Mouse (Mus musculus) heart, embryonic 15.5 days (tissue): ENCODE results near the gene Rpl39. TPM values are rescaled to one million over a fixed set of nuclear protein-coding genes. Genes with fewer than 3 reads are reported as not detected.

Experiments used
- ATAC-seq: fragments of 200-750 bp; cut with Nextera tagmentation; replicated peaks from 2 replicates; pipeline ENCODE4 v1.8.0; 2017; ENCODE audit warnings: low read depth, moderate TSS enrichment; ENCODE audit not compliant: insufficient number of reproducible peaks, insufficient read depth, low FRiP score
- H3K27ac ChIP-seq: fragments of 300-500 bp; sonication (generic); 2 replicates; pipeline ENCODE4 v1.5.1; 2015; ENCODE audit warnings: mild to moderate bottlenecking, inconsistent platforms
- H3K27me3 ChIP-seq: fragments of 300-500 bp; sonication (generic); 2 replicates; pipeline ENCODE4 v1.6.1; 2015; ENCODE audit warnings: inconsistent platforms
- H3K36me3 ChIP-seq: fragments of 300-500 bp; sonication (generic); 2 replicates; pipeline ENCODE4 v1.6.1; 2015; ENCODE audit warnings: mild to moderate bottlenecking, inconsistent platforms
- H3K4me1 ChIP-seq: fragments of 300-500 bp; sonication (generic); replicated peaks from 2 replicates; pipeline ENCODE4 v1.6.1; 2015; ENCODE audit warnings: inconsistent platforms
- H3K4me2 ChIP-seq: fragments of 300-500 bp; sonication (generic); 2 replicates; pipeline ENCODE4 v1.6.1; 2015; ENCODE audit warnings: inconsistent platforms, mild to moderate bottlenecking, moderate library complexity
- H3K4me3 ChIP-seq: fragments of 300-500 bp; sonication (generic); 2 replicates; pipeline ENCODE4 v1.5.1; 2015; ENCODE audit warnings: mild to moderate bottlenecking, inconsistent platforms
- H3K9ac ChIP-seq: fragments of 300-500 bp; sonication (generic); 2 replicates; pipeline ENCODE4 v1.6.1; 2015; ENCODE audit warnings: mild to moderate bottlenecking, inconsistent platforms
- H3K9me3 ChIP-seq: fragments of 300-500 bp; sonication (generic); replicated peaks from 2 replicates; pipeline ENCODE4 v1.6.1; 2016; ENCODE audit warnings: inconsistent platforms
- WGBS: fragments of 180-500 bp; shearing (Covaris S2); methylation state at CpG from one replicate; pipeline ENCODE4 v1.1.7; 2015; ENCODE audit warnings: mixed read lengths; 5-methylcytosine and 5-hydroxymethylcytosine counted together
- polyA plus RNA-seq: library from polyadenylated mRNA; unstranded; fragments of >200 nt; fragmentation: Nextera tagmentation; extraction: Ambion mirVana; gene quantifications from 2 replicates; pipeline ENCODE4 v1.2.1, GENCODE M21; 2015

Gene Rpl39
- 272 and 406 TPM in 2 replicates for polyA plus RNA-seq

DNA sequence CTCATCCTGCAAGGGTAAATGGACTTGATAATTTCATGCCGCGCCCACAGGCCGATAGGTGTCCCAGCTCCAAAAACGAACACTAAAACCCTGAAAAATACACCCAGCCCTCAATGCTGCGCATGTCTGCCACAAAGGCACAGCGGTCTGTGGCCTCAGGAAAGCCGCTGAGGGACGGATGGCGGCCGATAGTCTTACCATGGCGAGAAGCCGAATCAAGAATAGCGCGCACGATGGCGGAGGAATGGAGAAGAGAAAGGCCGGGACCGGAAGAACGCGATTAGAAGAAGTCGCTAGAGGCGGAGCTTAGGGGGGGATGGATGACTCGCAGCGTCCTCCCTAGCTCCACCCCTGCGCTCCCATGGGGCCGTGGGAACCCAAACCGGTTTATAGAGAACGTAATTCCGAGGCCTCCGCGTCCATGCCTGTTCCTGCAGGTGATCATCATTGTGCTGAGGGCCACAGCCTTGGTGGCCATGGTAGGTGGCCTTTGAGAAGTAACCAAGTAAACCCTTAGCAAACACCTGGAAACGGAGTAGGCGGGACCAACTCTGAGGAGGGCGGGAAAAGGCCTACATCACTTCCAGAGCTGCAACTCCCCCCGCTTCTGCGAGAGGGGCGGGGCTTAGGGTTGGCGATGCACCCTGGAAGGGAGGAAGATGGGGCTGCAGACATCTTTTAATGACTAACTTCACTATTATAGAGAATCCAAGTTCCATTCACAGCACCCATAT, at the start of gene Rpl39:
TSS of gene Rpl39 (minus strand) at position 476 of the 734 bp plus-strand sequence.
- peak; percentile 91 for ATAC-seq
- whole genome bisulfite sequencing: 12% methylated on average over 38 of the region's 38 CpGs

DNA sequence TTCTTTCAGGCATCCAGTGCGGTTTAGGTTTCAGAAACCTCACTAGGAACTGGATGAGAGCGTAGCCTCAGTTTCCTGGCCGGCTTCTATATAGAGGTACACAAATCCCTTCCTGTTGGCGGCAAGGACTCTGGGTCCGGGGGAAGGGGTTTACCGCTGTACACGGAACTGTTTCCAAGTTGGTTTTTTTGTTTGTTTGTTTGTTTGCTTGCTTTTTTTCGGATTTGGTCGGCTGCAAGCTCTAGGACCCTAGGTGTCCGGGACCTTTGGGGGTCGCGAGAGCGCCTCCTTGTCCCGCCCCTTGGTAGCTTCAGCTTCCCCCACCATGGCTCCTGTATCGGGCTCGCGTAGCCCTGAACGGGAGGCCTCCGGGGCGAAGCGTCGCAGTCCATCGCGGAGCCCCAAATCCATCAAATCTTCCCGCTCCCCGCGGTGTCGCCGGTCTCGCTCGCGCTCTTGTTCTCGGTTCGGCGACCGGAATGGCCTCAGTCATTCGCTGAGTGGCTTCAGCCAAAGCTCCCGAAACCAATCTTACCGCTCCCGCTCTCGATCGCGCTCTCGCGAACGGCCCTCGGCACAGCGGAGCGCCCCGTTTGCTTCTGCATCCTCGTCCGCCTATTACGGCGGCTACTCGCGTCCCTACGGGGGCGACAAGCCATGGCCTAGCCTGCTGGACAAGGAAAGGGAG, 41.6 kb upstream of the Rpl39 start, which contains the start of gene Nkap:
TSS of gene Nkap (plus strand) at position 125 of the 688 bp plus-strand sequence.
- peak within 1 kb of the TSS; percentile 70 for H3K4me3 ChIP-seq
- peaks cover 4% of the 10 kb centered on the region; the same call in 1 of the 2 replicates for H3K4me1 ChIP-seq
- 0 out of 2 replicates have a peak, but pooled peaks have one; percentile 53 for ATAC-seq
- no peaks in the 10 kb centered on the region for H3K36me3 ChIP-seq
- WGBS: 10% methylated on average over 58 of the region's 58 CpGs
- H3K9ac ChIP-seq: peak within 1 kb of the TSS; percentile 75
- no peaks in the 10 kb centered on the region for H3K9me3 ChIP-seq
- H3K27me3 ChIP-seq: no peaks in the 10 kb centered on the region
- peak within 1 kb of the TSS; percentile 63 for H3K4me2 ChIP-seq
- H3K27ac ChIP-seq: peak within 1 kb of the TSS; percentile 55

More for the DNA sequence above, at the start of gene Rpl39:
- H3K4me1 ChIP-seq: no peaks in the 10 kb centered on the region; the same call in 1 of the 2 replicates
- H3K36me3 ChIP-seq: 0 out of 2 replicates have a peak, but pooled peaks cover 5% of the 10 kb centered on the region
- peak within 1 kb of the TSS; percentile 57 for H3K4me3 ChIP-seq
- H3K9ac ChIP-seq: peak within 1 kb of the TSS; percentile 67
- H3K27me3 ChIP-seq: no peaks in the 10 kb centered on the region
- peak within 1 kb of the TSS; percentile 65 for H3K4me2 ChIP-seq
- peak within 1 kb of the TSS; percentile 94 for H3K27ac ChIP-seq
- H3K9me3 ChIP-seq: no peaks in the 10 kb centered on the region

DNA sequence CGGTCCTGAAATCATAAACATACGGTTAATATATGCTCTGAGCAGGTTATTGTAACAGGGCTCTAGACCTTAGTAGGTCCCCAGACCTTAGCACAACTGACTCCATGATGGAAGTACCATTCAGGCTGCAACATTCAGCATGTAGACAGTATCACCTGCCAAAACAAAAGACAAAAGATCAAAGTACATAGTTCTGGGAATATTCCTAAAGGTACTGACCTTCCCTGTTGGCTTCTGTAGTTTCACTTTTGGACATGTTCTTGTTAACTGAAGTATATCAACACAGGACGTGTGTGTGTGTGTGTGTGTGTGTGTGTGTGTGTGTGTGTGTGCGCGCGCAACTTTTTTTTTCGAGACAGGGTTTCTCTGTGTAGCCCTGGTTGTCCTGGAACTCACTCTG, 40.3 kb upstream of the Rpl39 start:
- Histone ChIP-seq H3K27me3 (no peaks in the 10 kb centered on the region), H3K4me1 (peaks cover 4% of the 10 kb centered on the region; the same call in 1 of the 2 replicates), H3K4me2 (no peak overlapping the region), H3K27ac (no peak overlapping the region), H3K9me3 (no peaks in the 10 kb centered on the region), H3K4me3 (no peak overlapping the region), H3K9ac (no peak overlapping the region), H3K36me3 (no peaks in the 10 kb centered on the region)
- ATAC-seq: no peak
- 88% methylated on average over 7 of the region's 7 CpGs for WGBS

DNA sequence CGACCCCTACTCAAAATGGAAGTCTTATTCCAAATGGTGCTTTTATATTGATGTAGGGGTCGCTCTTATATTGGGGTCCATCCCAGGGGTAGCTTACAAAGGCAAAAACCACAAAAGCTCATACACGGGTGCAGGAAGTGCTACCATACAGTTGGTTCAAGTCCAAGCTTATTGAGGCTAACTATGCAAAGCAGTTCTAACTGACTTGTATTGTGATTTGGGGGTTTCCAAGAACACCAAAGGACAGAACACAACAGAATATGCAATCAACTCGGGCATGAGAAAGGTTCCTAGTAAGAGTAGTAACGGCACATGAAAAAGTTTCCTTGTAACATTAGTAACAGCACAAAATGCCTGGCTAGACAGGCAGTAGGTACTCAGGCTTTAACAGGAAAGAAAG, 35.0 kb upstream of the Rpl39 start:
- 60% methylated on average over 5 of the region's 5 CpGs for WGBS
- Histone ChIP-seq H3K9me3 (no peaks in the 10 kb centered on the region), H3K4me1 (no peaks in the 10 kb centered on the region), H3K36me3 (no peaks in the 10 kb centered on the region), H3K27ac (no peak overlapping the region), H3K4me2 (no peak overlapping the region), H3K27me3 (0 out of 2 replicates have a peak, but pooled peaks cover 5% of the 10 kb centered on the region), H3K9ac (no peak overlapping the region), H3K4me3 (no peak overlapping the region)
- no peak for ATAC-seq

DNA sequence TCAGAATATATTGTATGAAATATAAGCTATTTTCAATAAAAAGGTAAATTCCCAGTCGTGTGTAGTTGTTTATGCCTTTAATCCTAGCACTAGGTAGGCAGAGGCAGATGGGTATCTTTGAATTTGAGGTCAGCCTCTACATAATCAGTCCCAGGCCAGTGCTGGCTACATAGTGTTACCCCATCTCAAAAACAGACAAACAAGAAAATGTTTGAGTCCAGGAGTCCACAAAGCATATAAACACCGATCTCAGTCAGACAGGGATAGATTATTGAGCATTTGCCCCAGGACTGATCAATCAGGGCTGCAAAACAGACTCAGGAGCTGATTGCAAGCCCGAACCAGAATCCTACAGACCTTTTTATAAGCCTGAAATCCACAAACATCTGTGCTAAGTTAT, 34.4 kb upstream of the Rpl39 start:
- Histone ChIP-seq H3K4me1 (no peaks in the 10 kb centered on the region), H3K9ac (no peak overlapping the region), H3K4me3 (no peak overlapping the region), H3K27ac (no peak overlapping the region), H3K36me3 (no peaks in the 10 kb centered on the region), H3K27me3 (0 out of 2 replicates have a peak, but pooled peaks cover 5% of the 10 kb centered on the region), H3K4me2 (no peak overlapping the region), H3K9me3 (no peaks in the 10 kb centered on the region)
- no peak for ATAC-seq
- WGBS: 46% methylated on average over 3 of the region's 3 CpGs

DNA sequence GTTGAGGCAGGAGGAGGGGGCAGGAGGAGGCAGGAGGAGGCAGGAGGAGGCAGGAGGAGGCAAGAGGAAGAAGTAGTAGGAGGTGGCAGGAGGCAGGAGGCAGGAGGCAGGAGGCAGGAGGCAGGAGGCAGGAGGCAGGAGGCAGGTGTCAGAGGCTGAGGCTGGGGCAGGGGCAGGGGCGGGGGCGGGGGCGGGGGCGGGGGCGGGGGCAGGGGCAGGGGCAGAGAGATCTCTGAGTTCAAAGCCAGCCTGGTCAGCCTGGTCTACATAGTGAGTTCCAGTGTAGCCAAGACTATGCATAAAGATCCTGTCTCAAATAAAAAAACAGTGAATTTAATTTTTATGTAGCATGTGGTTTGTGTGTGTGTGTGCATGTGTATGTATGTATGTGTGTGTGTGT, 31.9 kb upstream of the Rpl39 start:
- H3K4me1 ChIP-seq: no peaks in the 10 kb centered on the region
- no CpG with 5 or more reads among the region's 5 CpGs for WGBS
- H3K27me3 ChIP-seq: 0 out of 2 replicates have a peak, but pooled peaks cover 5% of the 10 kb centered on the region
- no peak overlapping the region for H3K4me3 ChIP-seq
- H3K27ac ChIP-seq: no peak overlapping the region
- no peaks in the 10 kb centered on the region for H3K36me3 ChIP-seq
- H3K9ac ChIP-seq: no peak overlapping the region
- H3K9me3 ChIP-seq: no peaks in the 10 kb centered on the region
- no peak overlapping the region for H3K4me2 ChIP-seq
- ATAC-seq: 0 out of 2 replicates have a peak, but pooled peaks have one; percentile 60

DNA sequence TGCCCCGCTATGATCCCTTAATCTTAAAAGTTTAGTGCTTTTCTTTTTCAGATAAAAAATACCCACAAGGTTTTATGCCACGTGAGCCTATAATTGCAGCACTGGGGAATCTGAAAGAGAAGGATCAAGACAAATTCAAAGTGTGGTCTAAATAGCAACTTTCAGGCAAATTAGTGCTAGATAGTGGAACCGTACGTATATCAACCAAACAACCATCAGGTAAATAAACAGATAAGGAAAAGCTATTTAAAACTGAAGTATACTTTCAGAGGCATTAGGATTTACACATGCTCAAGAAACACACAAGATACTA, 25.6 kb upstream of the Rpl39 start:
- Histone ChIP-seq H3K4me1 (no peaks in the 10 kb centered on the region), H3K4me2 (peak overlapping the region; percentile 39), H3K9me3 (no peaks in the 10 kb centered on the region), H3K27ac (no peak overlapping the region), H3K27me3 (no peaks in the 10 kb centered on the region), H3K36me3 (no peaks in the 10 kb centered on the region; the same call in 1 of the 2 replicates), H3K9ac (no peak overlapping the region), H3K4me3 (peak overlapping the region; percentile 68; the same call in 1 of the 2 replicates)
- ATAC-seq: no peak
- WGBS: 74% methylated on average over 4 of the region's 4 CpGs

DNA sequence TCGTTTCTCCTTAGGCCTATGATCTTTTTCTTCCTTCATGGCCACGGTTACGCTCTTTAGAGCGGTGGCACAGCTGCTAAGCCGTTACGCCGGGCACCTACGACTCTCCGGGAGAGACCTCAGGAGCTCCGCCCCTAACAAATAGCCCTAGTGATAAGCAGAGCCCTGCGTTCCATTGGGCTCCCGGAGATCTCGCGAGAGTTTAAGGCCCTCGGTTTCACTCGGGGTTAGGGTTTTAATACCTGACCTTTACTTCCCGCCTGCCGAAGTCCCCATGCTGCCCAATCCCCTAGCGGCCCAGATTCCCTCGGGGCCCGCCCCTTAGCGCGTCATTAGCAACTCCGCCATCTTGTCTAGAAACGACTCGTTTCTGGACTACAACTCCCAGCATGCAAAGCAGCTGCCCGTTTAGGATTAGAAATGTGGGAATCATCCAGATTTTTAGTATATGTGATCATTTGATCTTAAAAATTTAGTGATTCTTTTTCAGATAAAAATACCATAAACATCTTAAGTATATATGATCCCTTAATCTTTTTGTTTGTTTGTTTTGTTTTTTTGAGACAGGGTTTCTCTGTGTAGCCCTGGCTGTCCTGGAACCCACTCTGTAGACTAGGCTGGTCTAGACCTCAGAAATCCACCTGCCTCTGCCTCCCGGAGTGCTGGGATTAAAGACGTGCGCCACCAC, 25.1 kb upstream of the Rpl39 start, which contains the start of gene Upf3b:
TSS of gene Upf3b (minus strand) at position 130 of the 688 bp plus-strand sequence.
- Histone ChIP-seq H3K4me2 (peak within 1 kb of the TSS; percentile 72), H3K4me1 (no peaks in the 10 kb centered on the region), H3K27ac (peak within 1 kb of the TSS; percentile 93), H3K9me3 (no peaks in the 10 kb centered on the region), H3K27me3 (no peaks in the 10 kb centered on the region), H3K9ac (peak within 1 kb of the TSS; percentile 65), H3K4me3 (peak within 1 kb of the TSS; percentile 68), H3K36me3 (no peaks in the 10 kb centered on the region; the same call in 1 of the 2 replicates)
- WGBS: 8% methylated on average over 30 of the region's 30 CpGs
- peak; percentile 97 for ATAC-seq

DNA sequence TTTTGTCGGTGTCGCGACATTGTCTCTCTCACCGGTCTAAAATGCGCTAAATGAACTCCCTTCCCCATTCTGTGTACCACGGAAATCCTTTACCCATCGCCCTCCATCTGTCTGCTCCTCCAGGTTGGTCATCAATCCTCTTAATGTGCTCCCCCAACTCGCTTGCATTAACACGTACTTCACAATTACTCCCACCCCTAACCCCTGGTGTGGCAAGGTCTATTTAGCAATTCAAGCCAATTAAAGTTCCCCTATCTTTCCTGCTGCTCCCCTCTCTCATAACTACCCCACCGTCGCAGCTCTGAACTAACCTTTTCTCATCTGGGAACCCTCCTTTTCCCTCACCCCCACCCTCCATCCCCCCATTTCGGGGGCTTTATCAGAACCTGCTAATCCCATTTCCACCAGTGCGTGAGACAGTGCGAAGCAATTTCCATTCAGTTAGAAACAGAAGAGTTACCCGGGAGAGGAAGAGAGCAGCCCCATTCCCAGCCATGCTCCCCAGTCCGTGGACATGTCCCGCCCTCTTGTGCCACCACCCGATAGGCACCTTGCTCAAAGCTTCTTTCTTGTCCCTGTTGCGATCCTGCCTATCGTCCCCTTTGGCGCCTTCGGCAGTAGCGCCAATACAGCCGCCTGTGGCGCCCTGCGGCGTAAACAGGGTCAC, 24.5 kb upstream of the Rpl39 start:
- peak overlapping the region; percentile 68 for H3K4me3 ChIP-seq
- H3K36me3 ChIP-seq: no peaks in the 10 kb centered on the region; the same call in 1 of the 2 replicates
- 16% methylated on average over 27 of the region's 27 CpGs for WGBS
- peak overlapping the region; percentile 65 for H3K9ac ChIP-seq
- no peaks in the 10 kb centered on the region for H3K9me3 ChIP-seq
- H3K4me1 ChIP-seq: no peaks in the 10 kb centered on the region
- H3K27me3 ChIP-seq: no peaks in the 10 kb centered on the region
- H3K27ac ChIP-seq: peak overlapping the region; percentile 93
- peak overlapping the region; percentile 72 for H3K4me2 ChIP-seq
- peak; percentile 75 for ATAC-seq

DNA sequence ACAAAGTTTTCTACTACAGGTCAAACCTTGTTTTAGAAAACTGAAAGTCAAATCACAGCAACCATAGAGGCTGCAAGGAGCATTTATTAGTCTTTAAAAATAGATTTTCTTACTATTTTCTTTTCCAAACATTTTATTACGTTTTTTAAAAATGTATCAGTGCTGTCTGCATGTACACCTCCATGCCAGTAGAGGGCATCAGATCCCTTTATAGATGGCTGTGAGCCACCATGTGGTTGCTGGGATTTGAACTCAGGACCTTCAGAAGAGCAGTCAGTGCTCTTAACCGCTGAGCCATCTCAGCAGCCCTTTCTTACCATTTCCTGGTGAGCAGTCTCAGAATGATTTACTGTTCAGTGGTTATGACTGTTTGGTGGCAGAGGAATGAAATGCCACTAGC, 18.6 kb upstream of the Rpl39 start:
- Histone ChIP-seq H3K9me3 (no peaks in the 10 kb centered on the region), H3K27me3 (no peaks in the 10 kb centered on the region), H3K4me2 (no peak overlapping the region), H3K4me3 (no peak overlapping the region), H3K9ac (no peak overlapping the region), H3K36me3 (peaks cover 5% of the 10 kb centered on the region; the same call in 1 of the 2 replicates), H3K27ac (no peak overlapping the region), H3K4me1 (no peaks in the 10 kb centered on the region)
- WGBS: 81% methylated on average over 2 of the region's 2 CpGs
- no peak for ATAC-seq
